Mouse (Mus musculus): ENCODE results near the gene Copg1. TPM values are rescaled to one million over a fixed set of nuclear protein-coding genes. Genes with fewer than 3 reads are reported as not detected.

Gene Copg1
- total and polyA plus RNA-seq, 3 experiments = 78.3 to 91.9 (median 85.1) TPM

- Histone ChIP-seq H3K4me1 (ENCODE audit: control insufficient read depth in 1 of 2, insufficient read depth in 2 of 2) (peaks cover 2 to 9% of the 10 kb centered on the region in 2 experiments; a peak in 2 of 4 replicates), H3K9me3 (replicated peaks; ENCODE audit: low read length) (no peaks in the 10 kb centered on the region), H3K9ac (ENCODE audit: insufficient read depth, low read depth) (no peak overlapping the region), H3K4me3 (replicated peaks in 1 of 3; ENCODE audit: low read depth in 2 of 3, low read length in 2 of 3, poor library complexity in 1 of 3) (no peak overlapping the region), H3K27ac (ENCODE audit: insufficient read depth, low read depth) (no peak overlapping the region), H3K27me3 (replicated peaks) (no peaks in the 10 kb centered on the region), H3K36me3 (replicated peaks in 1 of 2; ENCODE audit: control insufficient read depth in 1 of 2, insufficient read depth in 1 of 2, low read length in 1 of 2) (peaks cover 0 to 7% of the 10 kb centered on the region in 2 experiments), H3K4me2 (ENCODE audit: insufficient read depth, low read depth, poor library complexity, severe bottlenecking) (no peak overlapping the region), H3K79me2 (replicated peaks; ENCODE audit: control insufficient read depth, extremely low read depth, insufficient read depth, poor library complexity, severe bottlenecking) (no peaks in the 10 kb centered on the region)
- dilution Hi-C loops (cut with MboI; ENCODE audit: extremely low pct_ligation_motif_present, extremely low pct_unique_long_range_greater_than_20kb, low sequenced_read_pairs) = no loop called here
- TF ChIP-seq CTCF (conservative IDR thresholded peaks at IDR 0.05 in 1 of 2, IDR thresholded peaks at IDR 0.05 in 1 of 2; ENCODE audit: low read depth in 2 of 2, low read length in 2 of 2) (no peak), EP300 (IDR thresholded peaks at IDR 0.05; ENCODE audit: low read length) (0 out of 2 replicates have a peak, but pooled peaks have one; percentile 19)
- in situ Hi-C loops (cut with MboI; ENCODE audit: low pct_ligation_motif_present, low pct_unique_long_range_greater_than_20kb, low sequenced_read_pairs) = loop anchor here (25.0 kb wide), 1 partner anchor 164 kb away; the partner anchor contains the start of gene Rpn1
- no peak for DNase-seq (ENCODE audit: extremely low read depth)
These were observed 36.0 kb downstream of the Copg1 start for GRCm38 (mm10) chr6:87923624-87924023.

- TF ChIP-seq MAZ (IDR thresholded peaks at IDR 0.05; ENCODE audit: low read depth, low read length) = no peak
- no peak for TF ChIP-seq BHLHE40 (IDR thresholded peaks at IDR 0.05; ENCODE audit: low read depth, low read length)
- no peak for TF ChIP-seq ETS1 (conservative IDR thresholded peaks at IDR 0.05; ENCODE audit: low read depth, low read length)
- no peak for TF ChIP-seq ZC3H11A (IDR thresholded peaks at IDR 0.05; ENCODE audit: low read depth, low read length)
- no peak for TF ChIP-seq ZMIZ1 (IDR thresholded peaks at IDR 0.05; ENCODE audit: low read depth, low read length)
- TF ChIP-seq CTCF (conservative IDR thresholded peaks at IDR 0.05 in 1 of 2, IDR thresholded peaks at IDR 0.05 in 1 of 2; ENCODE audit: low read depth in 2 of 2, low read length in 2 of 2) = no peak
- no peak for TF ChIP-seq SIN3A (IDR thresholded peaks at IDR 0.05; ENCODE audit: low read length)
- TF ChIP-seq MAFK (IDR thresholded peaks at IDR 0.05; ENCODE audit: insufficient replicate concordance, low read length) = no peak
- no peak for TF ChIP-seq RCOR1 (conservative IDR thresholded peaks at IDR 0.05; ENCODE audit: low read depth, low read length)
- TF ChIP-seq IRF4 (IDR thresholded peaks at IDR 0.05; ENCODE audit: low read depth, low read length) = no peak
- no peak for TF ChIP-seq EP300 (IDR thresholded peaks at IDR 0.05; ENCODE audit: low read length)
- no peak for TF ChIP-seq POLR2A (IDR thresholded peaks at IDR 0.05; ENCODE audit: low read depth, low read length)
- TF ChIP-seq UBTF (IDR thresholded peaks at IDR 0.05; ENCODE audit: low read depth, low read length) = no peak
- TF ChIP-seq ZNF384 (IDR thresholded peaks at IDR 0.05; ENCODE audit: low read depth, low read length) = no peak
- no peak for TF ChIP-seq PAX5 (IDR thresholded peaks at IDR 0.05; ENCODE audit: low read length)
- no peak for TF ChIP-seq CHD1 (IDR thresholded peaks at IDR 0.05; ENCODE audit: low read depth, low read length)
- no peak for TF ChIP-seq HCFC1 (IDR thresholded peaks at IDR 0.05; ENCODE audit: low read depth, low read length)
- no peak for TF ChIP-seq RAD21 (IDR thresholded peaks at IDR 0.05; ENCODE audit: low read depth, low read length)
- TF ChIP-seq ELF1 (IDR thresholded peaks at IDR 0.05; ENCODE audit: low read depth, low read length) = no peak
- no peak overlapping the region for H3K27ac ChIP-seq (ENCODE audit: insufficient read depth, low read depth)
- H3K79me2 ChIP-seq (replicated peaks; ENCODE audit: control insufficient read depth, extremely low read depth, insufficient read depth, poor library complexity, severe bottlenecking) = no peaks in the 10 kb centered on the region
- H3K36me3 ChIP-seq (replicated peaks in 1 of 2; ENCODE audit: control insufficient read depth in 1 of 2, insufficient read depth in 1 of 2, low read length in 1 of 2) = peaks cover 0 to 9% of the 10 kb centered on the region in 2 experiments
- H3K9ac ChIP-seq (ENCODE audit: insufficient read depth, low read depth) = no peak overlapping the region
- H3K4me1 ChIP-seq (ENCODE audit: control insufficient read depth in 1 of 2, insufficient read depth in 2 of 2) = peaks cover 0 to 5% of the 10 kb centered on the region in 2 experiments; a peak in 2 of 4 replicates
- H3K4me3 ChIP-seq (replicated peaks in 1 of 3; ENCODE audit: low read depth in 2 of 3, low read length in 2 of 3, poor library complexity in 1 of 3) = no peak overlapping the region
- no peaks in the 10 kb centered on the region for H3K27me3 ChIP-seq (replicated peaks)
- in situ Hi-C loops (cut with MboI; ENCODE audit: low pct_ligation_motif_present, low pct_unique_long_range_greater_than_20kb, low sequenced_read_pairs) = no loop called here
- H3K4me2 ChIP-seq (ENCODE audit: insufficient read depth, low read depth, poor library complexity, severe bottlenecking) = no peak overlapping the region
- dilution Hi-C loops (cut with MboI; ENCODE audit: extremely low pct_ligation_motif_present, extremely low pct_unique_long_range_greater_than_20kb, low sequenced_read_pairs) = no loop called here
- peaks cover 8% of the 10 kb centered on the region for H3K9me3 ChIP-seq (replicated peaks; ENCODE audit: low read length)
- DNase-seq (ENCODE audit: extremely low read depth) = no peak
These were observed 47.4 kb downstream of the Copg1 start for GRCm38 (mm10) chr6:87935037-87935436.
